Mouse (Mus musculus): Measurements from ENCODE around the gene Get4. TPM values are rescaled to one million over a fixed set of nuclear protein-coding genes. Genes with fewer than 3 reads are reported as not detected.

The Get4 gene
- polyA plus RNA-seq, 1 experiment from 2014 or later: 112 TPM

GRCm38 (mm10) chr5:139291811-139292560 is 39.9 kb downstream of the Get4 start:
- Histone ChIP-seq H3K27me3 (ENCODE audit: control insufficient read depth, insufficient read depth, low read length) (no peaks in the 10 kb centered on the region), H3K4me3 (ENCODE audit: low read depth, low read length) (no peak overlapping the region), H3K27ac (ENCODE audit: low read depth, low read length) (no peak overlapping the region), H3K9me3 (ENCODE audit: control insufficient read depth, low read length) (no peaks in the 10 kb centered on the region), H3K9ac (ENCODE audit: low read depth, low read length) (no peak overlapping the region), H3K4me2 (replicated peaks; ENCODE audit: low read depth, low read length) (no peak overlapping the region), H3K36me3 (ENCODE audit: control insufficient read depth, insufficient read depth, low read length) (no peaks in the 10 kb centered on the region), H3K4me1 (replicated peaks; ENCODE audit: control insufficient read depth, insufficient read depth, low read length) (no peaks in the 10 kb centered on the region)
- DNase-seq (ENCODE audit: low spot score) (no peak), ATAC-seq (ENCODE audit: low FRiP score) (no peak)
- 60% methylated on average over 6 of the region's 6 CpGs for WGBS

- ATAC-seq (ENCODE audit: low FRiP score) (no peak), DNase-seq (ENCODE audit: low spot score) (no peak)
- H3K27ac ChIP-seq (ENCODE audit: low read depth, low read length): no peak overlapping the region
- WGBS: 78% methylated on average over 2 of the region's 2 CpGs
- no peak overlapping the region for H3K4me2 ChIP-seq (replicated peaks; ENCODE audit: low read depth, low read length)
- no peaks in the 10 kb centered on the region for H3K36me3 ChIP-seq (ENCODE audit: control insufficient read depth, insufficient read depth, low read length)
- H3K9ac ChIP-seq (ENCODE audit: low read depth, low read length): no peak overlapping the region
- H3K9me3 ChIP-seq (ENCODE audit: control insufficient read depth, low read length): no peaks in the 10 kb centered on the region
- H3K27me3 ChIP-seq (ENCODE audit: control insufficient read depth, insufficient read depth, low read length): no peaks in the 10 kb centered on the region
- H3K4me3 ChIP-seq (ENCODE audit: low read depth, low read length): no peak overlapping the region
- no peaks in the 10 kb centered on the region for H3K4me1 ChIP-seq (replicated peaks; ENCODE audit: control insufficient read depth, insufficient read depth, low read length)
These were observed 42.0 kb downstream of the Get4 start for GRCm38 (mm10) chr5:139294089-139294488.

- H3K9me3 ChIP-seq (ENCODE audit: control insufficient read depth, low read length): no peaks in the 10 kb centered on the region
- no peaks in the 10 kb centered on the region for H3K36me3 ChIP-seq (ENCODE audit: control insufficient read depth, insufficient read depth, low read length)
- no peak overlapping the region for H3K27ac ChIP-seq (ENCODE audit: low read depth, low read length)
- DNase-seq (ENCODE audit: low spot score): no peak
- H3K4me3 ChIP-seq (ENCODE audit: low read depth, low read length): no peak overlapping the region
- 89% methylated on average over 10 of the region's 10 CpGs for WGBS
- no peaks in the 10 kb centered on the region for H3K4me1 ChIP-seq (replicated peaks; ENCODE audit: control insufficient read depth, insufficient read depth, low read length)
- ATAC-seq (ENCODE audit: low FRiP score): no peak
- H3K27me3 ChIP-seq (ENCODE audit: control insufficient read depth, insufficient read depth, low read length): no peaks in the 10 kb centered on the region
- no peak overlapping the region for H3K9ac ChIP-seq (ENCODE audit: low read depth, low read length)
- no peak overlapping the region for H3K4me2 ChIP-seq (replicated peaks; ENCODE audit: low read depth, low read length)
These were observed 45.0 kb downstream of the Get4 start for GRCm38 (mm10) chr5:139297092-139297491.

- 82% methylated on average over 5 of the region's 5 CpGs for WGBS
- no peak for DNase-seq (ENCODE audit: low spot score)
- Histone ChIP-seq H3K4me2 (replicated peaks; ENCODE audit: low read depth, low read length) (no peak overlapping the region), H3K9ac (ENCODE audit: low read depth, low read length) (no peak overlapping the region), H3K27ac (ENCODE audit: low read depth, low read length) (no peak overlapping the region), H3K27me3 (ENCODE audit: control insufficient read depth, insufficient read depth, low read length) (no peaks in the 10 kb centered on the region), H3K4me1 (replicated peaks; ENCODE audit: control insufficient read depth, insufficient read depth, low read length) (no peaks in the 10 kb centered on the region), H3K36me3 (ENCODE audit: control insufficient read depth, insufficient read depth, low read length) (no peaks in the 10 kb centered on the region), H3K9me3 (ENCODE audit: control insufficient read depth, low read length) (no peaks in the 10 kb centered on the region), H3K4me3 (ENCODE audit: low read depth, low read length) (no peak overlapping the region)
- no peak for ATAC-seq (ENCODE audit: low FRiP score)
These were observed 45.6 kb downstream of the Get4 start for GRCm38 (mm10) chr5:139297745-139298144.

- Histone ChIP-seq H3K4me2 (replicated peaks; ENCODE audit: low read depth, low read length) (no peak overlapping the region), H3K27me3 (ENCODE audit: control insufficient read depth, insufficient read depth, low read length) (no peaks in the 10 kb centered on the region), H3K27ac (ENCODE audit: low read depth, low read length) (no peak overlapping the region), H3K9ac (ENCODE audit: low read depth, low read length) (no peak overlapping the region), H3K9me3 (ENCODE audit: control insufficient read depth, low read length) (no peaks in the 10 kb centered on the region), H3K4me1 (replicated peaks; ENCODE audit: control insufficient read depth, insufficient read depth, low read length) (no peaks in the 10 kb centered on the region), H3K36me3 (ENCODE audit: control insufficient read depth, insufficient read depth, low read length) (no peaks in the 10 kb centered on the region), H3K4me3 (ENCODE audit: low read depth, low read length) (no peak overlapping the region)
- WGBS: 91% methylated on average over 6 of the region's 6 CpGs
- no peak for ATAC-seq (ENCODE audit: low FRiP score)
- DNase-seq (ENCODE audit: low spot score): no peak
These were observed 50.0 kb downstream of the Get4 start for GRCm38 (mm10) chr5:139302101-139302500.

- H3K9ac ChIP-seq (ENCODE audit: low read depth, low read length): no peak overlapping the region
- no peaks in the 10 kb centered on the region for H3K4me1 ChIP-seq (replicated peaks; ENCODE audit: control insufficient read depth, insufficient read depth, low read length)
- 91% methylated on average over 9 of the region's 9 CpGs for WGBS
- no peak overlapping the region for H3K4me3 ChIP-seq (ENCODE audit: low read depth, low read length)
- no peak for DNase-seq (ENCODE audit: low spot score)
- no peaks in the 10 kb centered on the region for H3K27me3 ChIP-seq (ENCODE audit: control insufficient read depth, insufficient read depth, low read length)
- H3K27ac ChIP-seq (ENCODE audit: low read depth, low read length): no peak overlapping the region
- no peak overlapping the region for H3K4me2 ChIP-seq (replicated peaks; ENCODE audit: low read depth, low read length)
- ATAC-seq (ENCODE audit: low FRiP score): no peak
- no peaks in the 10 kb centered on the region for H3K9me3 ChIP-seq (ENCODE audit: control insufficient read depth, low read length)
- H3K36me3 ChIP-seq (ENCODE audit: control insufficient read depth, insufficient read depth, low read length): no peaks in the 10 kb centered on the region
These were observed 51.5 kb downstream of the Get4 start for GRCm38 (mm10) chr5:139303646-139304061.

GRCm38 (mm10) chr5:139309946-139310345 is 57.8 kb downstream of the Get4 start:
- WGBS: 73% methylated on average over 3 of the region's 3 CpGs

GRCm38 (mm10) chr5:139310477-139310876 is 58.4 kb downstream of the Get4 start:
- no peak for ATAC-seq (ENCODE audit: low FRiP score)
- no peak overlapping the region for H3K4me3 ChIP-seq (ENCODE audit: low read depth, low read length)
- no peaks in the 10 kb centered on the region for H3K36me3 ChIP-seq (ENCODE audit: control insufficient read depth, insufficient read depth, low read length)
- no peaks in the 10 kb centered on the region for H3K4me1 ChIP-seq (replicated peaks; ENCODE audit: control insufficient read depth, insufficient read depth, low read length)
- H3K9me3 ChIP-seq (ENCODE audit: control insufficient read depth, low read length): no peaks in the 10 kb centered on the region
- H3K27me3 ChIP-seq (ENCODE audit: control insufficient read depth, insufficient read depth, low read length): no peaks in the 10 kb centered on the region
- WGBS: 94% methylated on average over 4 of the region's 4 CpGs
- H3K4me2 ChIP-seq (replicated peaks; ENCODE audit: low read depth, low read length): no peak overlapping the region
- no peak for DNase-seq (ENCODE audit: low spot score)
- no peak overlapping the region for H3K9ac ChIP-seq (ENCODE audit: low read depth, low read length)
- no peak overlapping the region for H3K27ac ChIP-seq (ENCODE audit: low read depth, low read length)

More at GRCm38 (mm10) chr5:139309946-139310345, 57.8 kb downstream of the Get4 start:
- no peaks in the 10 kb centered on the region for H3K4me1 ChIP-seq (replicated peaks; ENCODE audit: control insufficient read depth, insufficient read depth, low read length)
- H3K36me3 ChIP-seq (ENCODE audit: control insufficient read depth, insufficient read depth, low read length): no peaks in the 10 kb centered on the region
- H3K4me2 ChIP-seq (replicated peaks; ENCODE audit: low read depth, low read length): no peak overlapping the region
- H3K4me3 ChIP-seq (ENCODE audit: low read depth, low read length): no peak overlapping the region
- ATAC-seq (ENCODE audit: low FRiP score) (no peak), DNase-seq (ENCODE audit: low spot score) (no peak)
- no peaks in the 10 kb centered on the region for H3K9me3 ChIP-seq (ENCODE audit: control insufficient read depth, low read length)
- no peaks in the 10 kb centered on the region for H3K27me3 ChIP-seq (ENCODE audit: control insufficient read depth, insufficient read depth, low read length)
- H3K27ac ChIP-seq (ENCODE audit: low read depth, low read length): no peak overlapping the region
- no peak overlapping the region for H3K9ac ChIP-seq (ENCODE audit: low read depth, low read length)

- 90% methylated on average over 9 of the region's 9 CpGs for whole genome bisulfite sequencing
- Histone ChIP-seq H3K36me3 (ENCODE audit: control insufficient read depth, insufficient read depth, low read length) (no peaks in the 10 kb centered on the region), H3K9ac (ENCODE audit: low read depth, low read length) (no peak overlapping the region), H3K27me3 (ENCODE audit: control insufficient read depth, insufficient read depth, low read length) (no peaks in the 10 kb centered on the region), H3K4me2 (replicated peaks; ENCODE audit: low read depth, low read length) (no peak overlapping the region), H3K4me1 (replicated peaks; ENCODE audit: control insufficient read depth, insufficient read depth, low read length) (no peaks in the 10 kb centered on the region), H3K4me3 (ENCODE audit: low read depth, low read length) (no peak overlapping the region), H3K9me3 (ENCODE audit: control insufficient read depth, low read length) (no peaks in the 10 kb centered on the region), H3K27ac (ENCODE audit: low read depth, low read length) (no peak overlapping the region)
- no peak for DNase-seq (ENCODE audit: low spot score)
- ATAC-seq (ENCODE audit: low FRiP score): no peak
These were observed 59.7 kb downstream of the Get4 start for GRCm38 (mm10) chr5:139311822-139312221.

Measured in hindbrain, embryonic 11.5 days (tissue).